ENCODE assay signal across 8 mouse cellular contexts in the genomic region with DNA sequence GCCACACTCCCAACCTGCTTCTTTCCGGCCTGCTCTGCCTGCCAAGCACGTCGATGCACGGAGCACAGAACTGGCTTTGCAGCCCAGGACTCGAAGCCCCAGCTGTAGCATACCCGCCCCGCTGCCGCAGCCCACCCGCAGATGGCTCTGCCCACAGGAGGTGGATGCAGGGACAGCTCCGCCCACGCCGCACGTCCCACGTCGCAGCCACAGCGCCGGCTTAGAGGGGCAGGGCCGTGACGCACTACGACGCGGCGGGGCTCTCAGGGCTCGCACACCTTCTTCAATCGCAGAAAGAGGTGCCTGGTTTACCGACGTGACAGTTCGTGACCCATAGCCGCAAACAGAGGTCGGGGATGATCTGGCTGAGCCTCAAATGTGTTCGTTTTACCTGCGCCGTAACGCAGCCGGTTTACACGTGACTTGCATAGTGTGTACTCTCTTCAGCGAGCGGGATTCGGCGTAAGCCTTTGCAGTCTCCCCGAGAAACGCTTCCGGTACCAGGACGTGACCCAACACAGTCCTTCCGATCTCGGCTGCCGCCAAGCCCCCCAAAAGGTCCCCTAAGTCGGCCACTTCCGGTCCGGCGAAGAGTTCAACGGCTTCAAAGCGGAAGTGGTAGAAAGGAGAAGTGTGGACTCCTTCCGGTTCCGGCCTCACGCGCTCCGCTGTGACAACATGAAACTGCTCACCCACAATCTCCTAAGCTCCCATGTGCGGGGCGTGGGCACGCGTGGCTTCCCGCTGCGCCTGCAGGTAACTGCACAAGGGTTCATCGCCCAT. TPM values are rescaled to one million over a fixed set of nuclear protein-coding genes. Genes with fewer than 3 reads are reported as not detected.
DNase-seq lines count a peak whose midpoint lies in the region; ATAC-seq and TF ChIP-seq lines count a peak whose summit lies in the region.

A gene (plus strand): TSS at position 192 of the 783 bp plus-strand sequence.
A gene (minus strand): TSS at position 600 of the 783 bp plus-strand sequence.

- peak within 1 kb of the TSS; percentile 74 for H3K27ac ChIP-seq in ES-Bruce4 (ENCODE audit: insufficient read depth, low read length)
- peak within 1 kb of the TSS; percentile 93 for H3K27ac ChIP-seq in forebrain, embryonic 14.5 days (ENCODE audit: low read depth, low read length)
- peak within 1 kb of the TSS; percentile 98 for H3K27ac ChIP-seq in neural tube, embryonic 15.5 days (replicated peaks)

- TF ChIP-seq EP300 in ES-Bruce4 (IDR thresholded peaks at IDR 0.05; ENCODE audit: insufficient read depth, low read depth, low read length) = no peak

- H3K27me3 ChIP-seq in ES-Bruce4 (ENCODE audit: control insufficient read depth, insufficient read depth, low read length, poor library complexity, severe bottlenecking) = no peaks in the 10 kb centered on the region
- H3K27me3 ChIP-seq in forebrain, embryonic 14.5 days (replicated peaks; ENCODE audit: control insufficient read depth, insufficient read depth, low read length) = no peaks in the 10 kb centered on the region
- H3K27me3 ChIP-seq in neural tube, embryonic 15.5 days (replicated peaks) = no peaks in the 10 kb centered on the region

- no peak for TF ChIP-seq CTCF in ES-Bruce4 (IDR thresholded peaks at IDR 0.05; ENCODE audit: low read depth, low read length)

- H3K4me2 ChIP-seq in forebrain, embryonic 14.5 days (ENCODE audit: low read length) = peak within 1 kb of the TSS; percentile 82
- peak within 1 kb of the TSS; percentile 73 for H3K4me2 ChIP-seq in neural tube, embryonic 15.5 days

- H3K9me3 ChIP-seq in ES-Bruce4 (replicated peaks; ENCODE audit: control insufficient read depth, insufficient read depth, low read length, poor library complexity, severe bottlenecking) = no peaks in the 10 kb centered on the region
- H3K9me3 ChIP-seq in forebrain, embryonic 14.5 days (replicated peaks; ENCODE audit: control insufficient read depth, low read length) = no peaks in the 10 kb centered on the region
- no peaks in the 10 kb centered on the region for H3K9me3 ChIP-seq in neural tube, embryonic 15.5 days (replicated peaks)

- intact Hi-C loops in heart, postnatal 14 days (cut with DNase I) = loop anchor here (2.0 kb wide), 1 partner anchor 69 kb away; a partner anchor contains a TSS

- DNase-seq in forebrain, embryonic 14.5 days (ENCODE audit: low spot score) = peak; percentile 98
- DNase-seq in heart, postnatal 14 days = peak; percentile 89 to 90
- peak; percentile 93 for DNase-seq in layer of hippocampus, adult 11-12 months (ENCODE audit: low spot score)
- DNase-seq in lung, adult 18-20 months = peak; percentile 91 to 95
- DNase-seq in testis, postnatal 14 days (ENCODE audit: low spot score) = peak; percentile 91

- peak within 1 kb of the TSS; percentile 78 for H3K4me3 ChIP-seq in ES-Bruce4 (ENCODE audit: low read depth, low read length)
- H3K4me3 ChIP-seq in forebrain, embryonic 14.5 days (ENCODE audit: low read depth, low read length) = peak within 1 kb of the TSS; percentile 53
- H3K4me3 ChIP-seq in neural tube, embryonic 15.5 days (replicated peaks) = peak within 1 kb of the TSS; percentile 64

- ATAC-seq in cerebellum, adult (ENCODE audit: insufficient number of reproducible peaks, low FRiP score, low TSS enrichment) = peak; percentile 74
- ATAC-seq in forebrain, embryonic 14.5 days = peak; percentile 95
- peak; percentile 94 for ATAC-seq in neural tube, embryonic 15.5 days (ENCODE audit: low FRiP score)

- WGBS in forebrain, embryonic 14.5 days = under 1% methylated on average over 64 of the region's 65 CpGs
- under 1% methylated on average over 65 of the region's 65 CpGs for WGBS in neural tube, embryonic 15.5 days

- H3K36me3 ChIP-seq in ES-Bruce4 (ENCODE audit: control insufficient read depth, insufficient read depth, low read length, poor library complexity, severe bottlenecking) = peaks cover 15% of the 10 kb centered on the region; the same call in 1 of the 2 replicates
- H3K36me3 ChIP-seq in forebrain, embryonic 14.5 days (ENCODE audit: control insufficient read depth, insufficient read depth, low read length) = peaks cover 60% of the 10 kb centered on the region
- peaks cover 56% of the 10 kb centered on the region for H3K36me3 ChIP-seq in neural tube, embryonic 15.5 days

- peak within 1 kb of the TSS; percentile 28 for H3K9ac ChIP-seq in ES-Bruce4 (ENCODE audit: low read depth, poor library complexity, severe bottlenecking)
- peak within 1 kb of the TSS; percentile 71 for H3K9ac ChIP-seq in forebrain, embryonic 14.5 days (ENCODE audit: low read length)
- H3K9ac ChIP-seq in neural tube, embryonic 15.5 days (replicated peaks) = peak within 1 kb of the TSS; percentile 73

- no peaks in the 10 kb centered on the region for H3K4me1 ChIP-seq in ES-Bruce4 (ENCODE audit: control insufficient read depth, insufficient read depth, low read length)
- H3K4me1 ChIP-seq in forebrain, embryonic 14.5 days (ENCODE audit: control insufficient read depth, insufficient read depth, low read length) = peaks cover 11% of the 10 kb centered on the region
- H3K4me1 ChIP-seq in neural tube, embryonic 15.5 days = peaks cover 38% of the 10 kb centered on the region

- TF ChIP-seq POLR2A in ES-Bruce4 (IDR thresholded peaks at IDR 0.05; ENCODE audit: insufficient read depth, low read length) = peak; percentile 51

RNA-seq across cellular contexts. Expression of the first gene that starts in this region (rescaled TPM):
- polyA plus RNA-seq in ES-Bruce4 (2011; ENCODE audit: insufficient read depth, insufficient read length, low read depth, missing spikeins) = 109 and 112 TPM in 2 replicates
- 125 and 150 TPM in 2 replicates for polyA plus RNA-seq in forebrain, embryonic 14.5 days (2014; fragmentation: Nextera tagmentation; extraction: Ambion mirVana)
- total RNA-seq in heart, postnatal 14 days (2021) = 10 to 100 TPM; 26.7 to 30.6 TPM
- 103 and 113 TPM in 2 replicates for polyA plus RNA-seq in neural tube, embryonic 15.5 days (2015; fragmentation: Nextera tagmentation; extraction: Ambion mirVana)

RNA-seq across cellular contexts. Expression of the second gene that starts in this region (rescaled TPM):
- 56.4 and 66.9 TPM in 2 replicates for polyA plus RNA-seq in ES-Bruce4 (2011; ENCODE audit: insufficient read depth, insufficient read length, low read depth, missing spikeins)
- polyA plus RNA-seq in forebrain, embryonic 14.5 days (2014; fragmentation: Nextera tagmentation; extraction: Ambion mirVana) = 229 and 233 TPM in 2 replicates
- total RNA-seq in heart, postnatal 14 days (2021) = 100 to 1,000 TPM; 595 to 603 TPM
- 392 and 417 TPM in 2 replicates for polyA plus RNA-seq in neural tube, embryonic 15.5 days (2015; fragmentation: Nextera tagmentation; extraction: Ambion mirVana)

Comparison
In these comparisons a context has a peak if more than half of its experiments do, and no peak if none do; other contexts are left out.
1. Peak in every context shown above with its lines: DNase-seq, ATAC-seq, H3K4me3 ChIP-seq and H3K27ac ChIP-seq.